31 mouse cellular contexts compared by ENCODE assay signal in the genomic region with DNA sequence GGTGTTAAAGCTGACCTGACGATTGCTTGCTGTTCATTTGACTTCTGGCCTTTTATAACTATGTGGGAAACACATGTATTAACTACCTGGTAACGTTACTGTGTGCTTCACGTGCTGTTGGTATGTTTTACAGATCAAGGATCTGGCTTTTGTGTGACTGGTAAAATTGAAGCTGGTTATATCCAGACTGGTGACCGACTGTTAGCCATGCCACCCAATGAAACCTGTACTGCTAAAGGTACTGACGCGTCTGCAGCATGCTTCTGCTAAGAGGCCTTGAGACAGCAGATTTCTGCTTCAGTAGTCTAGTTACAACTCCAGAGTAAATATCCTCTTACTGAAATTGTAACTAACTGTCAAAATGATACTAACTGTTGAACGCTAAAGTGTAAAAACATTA. TPM values are rescaled to one million over a fixed set of nuclear protein-coding genes. Genes with fewer than 3 reads are reported as not detected.
"Had no signal": no experiment of that assay in that cellular context is flagged by ENCODE, and none has a peak within 500 bp of the region (broad histone marks: within the 10 kb centered on the region; RNA-seq: fewer than 3 reads in every experiment).

No protein-coding gene starts in this region.

- H3K4me3 ChIP-seq: embryonic facial prominence, embryonic 10.5 days; embryonic facial prominence, embryonic 12.5 days; embryonic facial prominence, embryonic 13.5 days; embryonic facial prominence, embryonic 15.5 days; erythroblast, embryonic 14.5 days; forebrain, embryonic 10.5 days; forebrain, embryonic 12.5 days; forebrain, embryonic 13.5 days; forebrain, embryonic 15.5 days; gastrocnemius, adult 2 months; heart, adult 2 months had no signal

- DNase-seq: cerebellum, adult 2 months; cerebellum, adult 8-10 months; cerebellum, adult 9-10 months; cerebellum, adult 9-11 months; cerebellum, postnatal 10 days; cerebellum, postnatal 14 days; cerebellum, postnatal 25 days; cerebellum, postnatal 36 days; embryo, embryonic 11 days; forebrain, postnatal 0 days; gastrocnemius, adult 2 months; gastrocnemius, postnatal 10 days; gastrocnemius, postnatal 14 days; gastrocnemius, postnatal 25 days; gastrocnemius, postnatal 36 days; heart, adult 18-20 months; heart, adult 2 months had no signal

- H3K9ac ChIP-seq: embryonic facial prominence, embryonic 12.5 days; embryonic facial prominence, embryonic 13.5 days; embryonic facial prominence, embryonic 15.5 days; forebrain, embryonic 12.5 days; forebrain, embryonic 13.5 days; forebrain, embryonic 15.5 days; forebrain, postnatal 0 days had no signal

- H3K27me3 ChIP-seq: embryonic facial prominence, embryonic 12.5 days; embryonic facial prominence, embryonic 13.5 days; embryonic facial prominence, embryonic 15.5 days; forebrain, embryonic 12.5 days; forebrain, embryonic 13.5 days; forebrain, embryonic 15.5 days had no signal

- H3K27ac ChIP-seq: embryonic facial prominence, embryonic 10.5 days; embryonic facial prominence, embryonic 12.5 days; embryonic facial prominence, embryonic 13.5 days; embryonic facial prominence, embryonic 15.5 days; forebrain, embryonic 10.5 days; forebrain, embryonic 12.5 days; forebrain, embryonic 13.5 days; forebrain, embryonic 15.5 days; gastrocnemius, adult 2 months; heart, adult 2 months had no signal

- H3K9me3 ChIP-seq: embryonic facial prominence, embryonic 10.5 days; embryonic facial prominence, embryonic 12.5 days; embryonic facial prominence, embryonic 13.5 days; embryonic facial prominence, embryonic 15.5 days; forebrain, embryonic 10.5 days; forebrain, embryonic 12.5 days; forebrain, embryonic 13.5 days; forebrain, embryonic 15.5 days had no signal

- ATAC-seq: forebrain, embryonic 13.5 days; forebrain, embryonic 14.5 days; forebrain, embryonic 15.5 days; forebrain, embryonic 16.5 days; forebrain, postnatal 0 days had no signal

- H3K4me2 ChIP-seq: embryonic facial prominence, embryonic 12.5 days; embryonic facial prominence, embryonic 13.5 days; embryonic facial prominence, embryonic 15.5 days; forebrain, embryonic 12.5 days; forebrain, embryonic 13.5 days; forebrain, embryonic 15.5 days had no signal

- H3K4me1 ChIP-seq: embryonic facial prominence, embryonic 10.5 days; embryonic facial prominence, embryonic 12.5 days; embryonic facial prominence, embryonic 13.5 days; embryonic facial prominence, embryonic 15.5 days; forebrain, embryonic 10.5 days; forebrain, embryonic 12.5 days; forebrain, embryonic 13.5 days; forebrain, embryonic 15.5 days had no signal

RNA-seq across cellular contexts. Expression of a gene that starts 22.6 kb away (rescaled TPM):
- polyA plus RNA-seq: embryonic facial prominence, embryonic 11.5 days; embryonic facial prominence, embryonic 13.5 days; embryonic facial prominence, embryonic 14.5 days; embryonic facial prominence, embryonic 15.5 days; erythroblast, embryonic 14.5 days; forebrain, embryonic 10.5 days; forebrain, embryonic 11.5 days; forebrain, embryonic 12.5 days; forebrain, embryonic 14.5 days; forebrain, embryonic 15.5 days; forebrain, embryonic 16.5 days; forebrain, postnatal 0 days; heart, adult 2 months had no signal
